In the genomic region with DNA sequence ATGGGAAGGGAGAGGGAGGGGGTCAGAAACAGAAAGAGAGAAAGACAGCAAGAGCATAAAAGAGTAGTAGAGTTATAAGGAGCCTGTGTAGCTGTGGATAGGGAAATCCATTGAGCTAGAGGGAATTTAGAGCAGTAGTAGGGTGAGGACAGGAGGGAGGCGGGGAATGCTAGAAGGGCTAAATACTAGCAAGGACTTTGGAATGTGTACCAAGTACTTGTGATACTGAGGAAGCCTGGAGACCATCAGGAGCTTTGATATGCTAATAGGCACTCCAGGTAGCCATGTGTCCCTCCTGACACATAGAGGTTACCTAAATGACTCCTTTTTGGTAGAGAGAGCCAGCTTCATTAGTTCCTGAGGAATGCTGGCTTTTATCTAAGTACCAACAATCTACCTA, we compare ENCODE assay signal across 21 mouse cellular contexts.
DNase-seq lines count a peak whose midpoint lies in the region; ATAC-seq and TF ChIP-seq lines count a peak whose summit lies in the region.
"Had no signal": no experiment of that assay in that cellular context is flagged by ENCODE, and none has a peak within 500 bp of the region (broad histone marks: within the 10 kb centered on the region; RNA-seq: fewer than 3 reads in every experiment).

No protein-coding gene starts in this region.

- peak overlapping the region; percentile 28 for H3K4me3 ChIP-seq in heart, embryonic 13.5 days
- no peak overlapping the region for H3K4me3 ChIP-seq in kidney, postnatal 0 days (replicated peaks; ENCODE audit: low read depth, low read length)
- H3K4me3 ChIP-seq in layer of hippocampus, adult 2 months, result no peak overlapping the region
- H3K4me3 ChIP-seq: forebrain, embryonic 12.5 days; intestine, embryonic 15.5 days; midbrain, embryonic 12.5 days; myocyte; neural tube, embryonic 15.5 days had no signal

- no peak for DNase-seq in heart, adult 9 months (ENCODE audit: low spot score in 2 of 2)
- no peak for DNase-seq in kidney, postnatal 0 days (ENCODE audit: low spot score)
- no peak for DNase-seq in kidney, postnatal 4 days
- DNase-seq in ES-CJ7 (ENCODE audit: low read depth, low spot score), result peak; percentile 80
- DNase-seq in ZHBTc4 (ENCODE audit: low read depth, low spot score), result peak; percentile 71
- DNase-seq in layer of hippocampus, adult 2 months (ENCODE audit: low spot score in 2 of 2), result no peak
- DNase-seq in layer of hippocampus, postnatal 36 days, result no peak
- DNase-seq: adrenal gland, postnatal 10 days; cerebellum, adult 11-12 months; cerebellum, postnatal 25 days; right cerebral cortex, postnatal 25 days had no signal

- no peak for ATAC-seq in heart, embryonic 13.5 days (ENCODE audit: extremely low read depth, insufficient number of reproducible peaks, low FRiP score, low TSS enrichment)
- ATAC-seq in kidney, postnatal 0 days (replicated peaks; ENCODE audit: low FRiP score, low read depth), result no peak
- ATAC-seq: intestine, embryonic 15.5 days had no signal

- H3K27ac ChIP-seq in heart, embryonic 13.5 days (replicated peaks), result peak overlapping the region; percentile 88
- no peak overlapping the region for H3K27ac ChIP-seq in kidney, postnatal 0 days
- H3K27ac ChIP-seq in layer of hippocampus, adult 2 months, result no peak overlapping the region
- H3K27ac ChIP-seq: forebrain, embryonic 12.5 days; hindbrain, embryonic 14.5 days; intestine, embryonic 15.5 days; macrophage; midbrain, embryonic 12.5 days; neural tube, embryonic 15.5 days had no signal

- no peak overlapping the region for H3K9ac ChIP-seq in heart, embryonic 13.5 days
- H3K9ac ChIP-seq in kidney, postnatal 0 days (ENCODE audit: low read depth, low read length), result no peak overlapping the region
- H3K9ac ChIP-seq: forebrain, embryonic 12.5 days; hindbrain, embryonic 14.5 days; intestine, embryonic 15.5 days; midbrain, embryonic 12.5 days; neural tube, embryonic 15.5 days had no signal

- H3K27me3 ChIP-seq in heart, embryonic 13.5 days (replicated peaks), result no peaks in the 10 kb centered on the region
- H3K27me3 ChIP-seq in kidney, postnatal 0 days (ENCODE audit: insufficient read depth, low read length), result no peaks in the 10 kb centered on the region
- H3K27me3 ChIP-seq: forebrain, embryonic 12.5 days; intestine, embryonic 15.5 days; midbrain, embryonic 12.5 days; neural tube, embryonic 15.5 days had no signal

- WGBS in heart, embryonic 13.5 days, result 20% methylated on average over 1 of the region's 1 CpGs
- 85% methylated on average over 1 of the region's 1 CpGs for WGBS in kidney, postnatal 0 days

- H3K36me3 ChIP-seq in heart, embryonic 13.5 days, result no peaks in the 10 kb centered on the region
- H3K36me3 ChIP-seq in kidney, postnatal 0 days (ENCODE audit: insufficient read depth, low read length), result no peaks in the 10 kb centered on the region
- H3K36me3 ChIP-seq: forebrain, embryonic 12.5 days; G1E; intestine, embryonic 15.5 days; midbrain, embryonic 12.5 days; neural tube, embryonic 15.5 days had no signal

- TF ChIP-seq CTCF in kidney, postnatal 0 days (IDR thresholded peaks at IDR 0.05; ENCODE audit: low read depth), result no peak
- TF ChIP-seq CTCF in layer of hippocampus, adult 2 months (conservative IDR thresholded peaks at IDR 0.05), result no peak

- peak overlapping the region; percentile 64 for H3K4me2 ChIP-seq in heart, embryonic 13.5 days
- peak overlapping the region; percentile 42; the same call in 1 of the 2 replicates for H3K4me2 ChIP-seq in kidney, postnatal 0 days (ENCODE audit: low read length)
- H3K4me2 ChIP-seq: forebrain, embryonic 12.5 days; hindbrain, embryonic 14.5 days; intestine, embryonic 15.5 days; liver, embryonic 11.5 days; midbrain, embryonic 12.5 days; neural tube, embryonic 15.5 days had no signal

- H3K9me3 ChIP-seq in heart, embryonic 13.5 days, result no peaks in the 10 kb centered on the region
- no peaks in the 10 kb centered on the region for H3K9me3 ChIP-seq in kidney, postnatal 0 days (replicated peaks; ENCODE audit: low read length)
- H3K9me3 ChIP-seq: forebrain, embryonic 12.5 days; G1E; intestine, embryonic 15.5 days; midbrain, embryonic 12.5 days; neural tube, embryonic 15.5 days had no signal

- peaks cover 21% of the 10 kb centered on the region for H3K4me1 ChIP-seq in heart, embryonic 13.5 days
- 0 out of 2 replicates have a peak, but pooled peaks cover 8% of the 10 kb centered on the region for H3K4me1 ChIP-seq in kidney, postnatal 0 days (replicated peaks; ENCODE audit: insufficient read depth, low read length)
- H3K4me1 ChIP-seq: forebrain, embryonic 12.5 days; intestine, embryonic 15.5 days; midbrain, embryonic 12.5 days; neural tube, embryonic 15.5 days had no signal

Comparison
In these comparisons a context has a peak if more than half of its experiments do, and no peak if none do; other contexts are left out.
1. DNase-seq: peak in ES-CJ7 (single experiment) and ZHBTc4 (single experiment); none in heart, adult 9 months (0 of 2), kidney, postnatal 0 days (single experiment), kidney, postnatal 4 days (0 of 2), layer of hippocampus, adult 2 months (0 of 2) and layer of hippocampus, postnatal 36 days (0 of 2).